Mouse (Mus musculus) heart, embryonic 13.5 days (tissue): ENCODE measurements around the gene Dot1l. TPM values are rescaled to one million over a fixed set of nuclear protein-coding genes. Genes with fewer than 3 reads are reported as not detected.
"Not testable (repeated sequence)": the region's sequence is repeated elsewhere in the genome, so short reads cannot be mapped to it uniquely, and the experiment has no call there.

Experiments used
- ATAC-seq: fragments of 200-750 bp; cut with Nextera tagmentation; 2 replicates; pipeline ENCODE4 v1.8.0; 2017; ENCODE audit warnings: moderate TSS enrichment; ENCODE audit not compliant: insufficient number of reproducible peaks, low FRiP score, low TSS enrichment; ENCODE audit errors: extremely low read depth
- H3K27ac ChIP-seq: fragments of 300-500 bp; sonication (generic); replicated peaks from 2 replicates; pipeline ENCODE4 v1.5.1; 2015; ENCODE audit warnings: moderate library complexity, mild to moderate bottlenecking, inconsistent platforms
- H3K27me3 ChIP-seq: fragments of 300-500 bp; sonication (generic); replicated peaks from 2 replicates; pipeline ENCODE4 v1.6.1; 2015; ENCODE audit warnings: mild to moderate bottlenecking, inconsistent platforms
- H3K36me3 ChIP-seq: fragments of 300-500 bp; sonication (generic); 2 replicates; pipeline ENCODE4 v1.6.1; 2015; ENCODE audit warnings: mild to moderate bottlenecking, inconsistent platforms
- H3K4me1 ChIP-seq: fragments of 300-500 bp; sonication (generic); 2 replicates; pipeline ENCODE4 v1.6.1; 2015; ENCODE audit warnings: inconsistent platforms
- H3K4me2 ChIP-seq: fragments of 300-500 bp; sonication (generic); 2 replicates; pipeline ENCODE4 v1.6.1; 2015; ENCODE audit warnings: inconsistent platforms, mild to moderate bottlenecking, moderate library complexity
- H3K4me3 ChIP-seq: fragments of 300-500 bp; sonication (generic); 2 replicates; pipeline ENCODE4 v1.5.1; 2015; ENCODE audit warnings: moderate library complexity, mild to moderate bottlenecking, inconsistent platforms
- H3K9ac ChIP-seq: fragments of 300-500 bp; sonication (generic); 2 replicates; pipeline ENCODE4 v1.6.1; 2015; ENCODE audit warnings: inconsistent platforms, mild to moderate bottlenecking, moderate library complexity
- H3K9me3 ChIP-seq: fragments of 300-500 bp; sonication (generic); 2 replicates; pipeline ENCODE4 v1.6.1; 2016; ENCODE audit warnings: inconsistent platforms
- WGBS: fragments of 180-500 bp; shearing (Covaris S2); methylation state at CpG from one replicate; pipeline ENCODE4 v1.1.7; 2015; ENCODE audit warnings: mixed read lengths; 5-methylcytosine and 5-hydroxymethylcytosine counted together
- polyA plus RNA-seq: library from polyadenylated mRNA; unstranded; fragments of >200 nt; fragmentation: Nextera tagmentation; extraction: Ambion mirVana; gene quantifications from 2 replicates; pipeline ENCODE4 v1.2.1, GENCODE M21; 2015

Dot1l gene
- polyA plus RNA-seq, 1 experiment from 2014 or later: 17.9 TPM

DNA sequence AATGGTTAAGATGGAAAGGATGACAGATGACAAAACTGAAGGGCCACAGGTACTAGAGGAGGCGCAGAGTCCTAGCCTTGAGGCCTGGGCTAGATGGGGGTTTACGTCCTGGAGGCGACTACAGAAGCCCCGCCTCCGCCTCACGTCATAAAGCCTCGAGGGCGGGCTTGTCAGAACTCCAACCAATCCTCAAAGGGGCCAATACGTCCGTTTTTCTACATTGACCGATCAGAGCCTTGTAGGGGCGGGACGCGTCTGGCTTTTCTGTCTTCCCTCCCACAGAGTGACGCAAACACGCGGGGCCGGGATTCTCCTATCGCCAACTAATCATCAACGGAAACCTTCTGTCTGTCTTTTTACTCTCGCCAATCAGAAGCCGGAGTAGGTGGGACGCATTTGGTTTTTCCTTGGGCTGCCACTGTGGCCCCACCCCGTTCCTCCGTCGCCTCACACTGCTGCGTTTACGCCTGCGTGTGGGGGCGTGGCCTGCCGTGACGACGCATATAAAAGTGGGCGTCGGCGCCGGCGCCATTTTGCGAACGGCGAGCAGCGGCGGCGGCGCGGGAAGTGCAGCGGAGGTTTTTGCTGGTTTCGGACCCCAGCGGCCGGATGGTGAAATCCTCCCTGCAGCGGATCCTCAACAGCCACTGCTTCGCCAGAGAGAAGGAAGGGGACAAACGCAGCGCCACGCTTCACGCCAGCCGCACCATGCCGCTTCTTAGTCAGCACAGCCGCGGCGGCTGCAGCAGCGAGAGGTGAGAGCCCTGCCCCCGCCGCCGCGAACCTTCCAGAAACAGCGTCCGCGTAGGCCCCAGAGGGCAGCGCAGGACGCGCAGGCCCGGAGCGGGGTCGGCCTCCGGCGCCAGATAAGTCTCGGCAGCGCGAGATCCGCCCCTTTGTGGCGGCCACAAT is 71.4 kb downstream of the Dot1l start, which contains the start of gene Oaz1:
Oaz1 (plus strand) TSS at position 506 of the 912 bp plus-strand sequence.
- peak within 1 kb of the TSS; percentile 95 for H3K9ac ChIP-seq
- H3K4me3 ChIP-seq: peak within 1 kb of the TSS; percentile 80
- peak; percentile 95 for ATAC-seq
- peaks cover 40% of the 10 kb centered on the region for H3K4me1 ChIP-seq
- H3K27ac ChIP-seq: peak within 1 kb of the TSS; percentile 93
- no peaks in the 10 kb centered on the region for H3K27me3 ChIP-seq
- no peaks in the 10 kb centered on the region for H3K9me3 ChIP-seq
- under 1% methylated on average over 74 of the region's 82 CpGs for WGBS
- peaks cover 30% of the 10 kb centered on the region for H3K36me3 ChIP-seq
- peak within 1 kb of the TSS; percentile 91 for H3K4me2 ChIP-seq

GRCm38 (mm10) chr10:80827063-80827869 is 72.3 kb downstream of the Dot1l start:
- 7% methylated on average over 27 of the region's 29 CpGs for WGBS
- peak overlapping the region; percentile 93 for H3K27ac ChIP-seq
- peaks cover under 1% of the 10 kb centered on the region; the same call in 1 of the 2 replicates for H3K27me3 ChIP-seq
- H3K4me1 ChIP-seq: peaks cover 45% of the 10 kb centered on the region
- H3K9ac ChIP-seq: peak overlapping the region; percentile 95
- peak overlapping the region; percentile 80 for H3K4me3 ChIP-seq
- peak overlapping the region; percentile 91 for H3K4me2 ChIP-seq
- peaks cover 30% of the 10 kb centered on the region for H3K36me3 ChIP-seq
- no peak for ATAC-seq
- no peaks in the 10 kb centered on the region for H3K9me3 ChIP-seq

GRCm38 (mm10) chr10:80827870-80828420 is 72.9 kb downstream of the Dot1l start:
- Histone ChIP-seq H3K9ac (peak overlapping the region; percentile 95), H3K27me3 (peaks cover 8% of the 10 kb centered on the region), H3K9me3 (no peaks in the 10 kb centered on the region), H3K36me3 (peaks cover 30% of the 10 kb centered on the region), H3K27ac (no peak overlapping the region), H3K4me3 (peak overlapping the region; percentile 80), H3K4me1 (peaks cover 45% of the 10 kb centered on the region), H3K4me2 (peak overlapping the region; percentile 91)
- ATAC-seq: no peak
- WGBS: 67% methylated on average over 10 of the region's 10 CpGs

GRCm38 (mm10) chr10:80828587-80828986 is 73.6 kb downstream of the Dot1l start:
- not testable (repeated sequence) for H3K27ac ChIP-seq, H3K9me3 ChIP-seq, ATAC-seq
- H3K4me1 ChIP-seq: peaks cover 45% of the 10 kb centered on the region
- WGBS: 82% methylated on average over 7 of the region's 9 CpGs
- peak overlapping the region; percentile 95 for H3K9ac ChIP-seq
- H3K36me3 ChIP-seq: peaks cover 30% of the 10 kb centered on the region
- H3K27me3 ChIP-seq: peaks cover 14% of the 10 kb centered on the region
- H3K4me2 ChIP-seq: peak overlapping the region; percentile 91
- peak overlapping the region; percentile 80 for H3K4me3 ChIP-seq

DNA sequence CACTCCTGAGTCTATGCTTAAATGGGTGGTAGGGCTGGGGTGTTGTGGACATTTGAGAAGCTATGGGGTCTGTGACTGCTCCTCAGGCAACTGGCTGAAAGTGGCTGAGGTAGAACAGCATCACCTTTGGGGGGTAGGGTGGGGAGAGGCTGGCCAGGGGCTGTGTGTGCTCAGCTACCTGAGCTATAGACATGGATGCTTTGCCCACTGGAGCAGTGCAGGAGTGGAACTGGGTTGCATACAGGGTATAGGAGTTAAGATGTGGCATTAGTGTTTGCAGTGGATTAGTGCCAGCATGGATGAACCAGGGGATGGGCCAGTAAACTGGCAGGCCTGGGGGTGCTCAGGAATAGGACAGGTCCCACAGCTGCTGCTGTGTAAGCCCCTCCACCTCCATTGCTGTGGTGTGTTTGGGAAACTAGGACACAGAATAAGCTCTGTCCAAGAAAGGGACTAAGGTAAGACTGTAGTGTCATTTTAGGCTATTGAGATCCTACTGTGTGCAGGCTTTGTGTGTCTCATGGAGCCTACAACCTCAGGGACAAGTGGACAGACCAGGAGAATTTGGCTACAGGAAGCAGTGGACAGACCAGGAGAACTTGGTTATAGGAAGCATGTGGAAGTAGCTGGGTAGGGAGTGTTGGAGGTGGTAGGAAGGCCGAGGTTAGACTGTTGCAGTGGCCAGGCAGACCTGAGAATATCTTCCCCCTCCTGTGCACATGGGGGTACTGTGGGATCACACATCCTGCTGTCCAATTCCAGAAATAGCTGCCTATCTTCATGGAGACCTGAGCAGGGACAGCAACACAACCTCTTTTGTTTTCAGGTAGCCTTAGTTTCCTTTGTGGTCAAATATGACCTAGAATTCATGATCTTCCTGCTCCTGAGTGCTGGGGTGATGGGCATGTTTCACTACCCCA is 74.6 kb downstream of the Dot1l start:
- H3K36me3 ChIP-seq: peaks cover 30% of the 10 kb centered on the region
- peaks cover 24% of the 10 kb centered on the region for H3K27me3 ChIP-seq
- H3K9me3 ChIP-seq: peaks cover 4% of the 10 kb centered on the region; the same call in 1 of the 2 replicates
- H3K4me1 ChIP-seq: peaks cover 45% of the 10 kb centered on the region
- peak overlapping the region; percentile 6; the same call in 1 of the 2 replicates for H3K4me3 ChIP-seq
- ATAC-seq: no peak
- peak overlapping the region; percentile 15; the same call in 1 of the 2 replicates for H3K9ac ChIP-seq
- H3K27ac ChIP-seq: no peak overlapping the region
- 50% methylated on average over 1 of the region's 1 CpGs for WGBS
- H3K4me2 ChIP-seq: peak overlapping the region; percentile 14; the same call in 1 of the 2 replicates

- 0 out of 2 replicates have a peak overlapping the region, but pooled peaks have one; percentile 2 for H3K4me3 ChIP-seq
- ATAC-seq: no peak
- H3K4me2 ChIP-seq: no peak overlapping the region
Observed at GRCm38 (mm10) chr10:80831136-80831535, 76.1 kb downstream of the Dot1l start.

GRCm38 (mm10) chr10:80832818-80833217 is 77.8 kb downstream of the Dot1l start:
- ATAC-seq: no peak
- peaks cover 5% of the 10 kb centered on the region; the same call in 1 of the 2 replicates for H3K9me3 ChIP-seq
- H3K4me2 ChIP-seq: no peak overlapping the region
- H3K4me1 ChIP-seq: peaks cover 64% of the 10 kb centered on the region
- peaks cover 56% of the 10 kb centered on the region for H3K27me3 ChIP-seq
- H3K27ac ChIP-seq: no peak overlapping the region
- no peak overlapping the region for H3K4me3 ChIP-seq
- peaks cover 29% of the 10 kb centered on the region for H3K36me3 ChIP-seq
- H3K9ac ChIP-seq: no peak overlapping the region
- WGBS: 67% methylated on average over 7 of the region's 7 CpGs

More at GRCm38 (mm10) chr10:80831136-80831535, 76.1 kb downstream of the Dot1l start:
- WGBS: 6% methylated on average over 9 of the region's 9 CpGs
- peaks cover 30% of the 10 kb centered on the region for H3K36me3 ChIP-seq
- peaks cover 39% of the 10 kb centered on the region for H3K27me3 ChIP-seq
- 0 out of 2 replicates have a peak overlapping the region, but pooled peaks have one; percentile 1 for H3K9ac ChIP-seq
- no peak overlapping the region for H3K27ac ChIP-seq
- H3K9me3 ChIP-seq: peaks cover 5% of the 10 kb centered on the region; the same call in 1 of the 2 replicates
- H3K4me1 ChIP-seq: peaks cover 52% of the 10 kb centered on the region

- peaks cover 74% of the 10 kb centered on the region for H3K27me3 ChIP-seq
- peaks cover 3% of the 10 kb centered on the region for H3K36me3 ChIP-seq
- H3K4me1 ChIP-seq: peaks cover 47% of the 10 kb centered on the region
- 0 out of 2 replicates have a peak overlapping the region, but pooled peaks have one; percentile 12 for H3K4me3 ChIP-seq
- H3K9ac ChIP-seq: no peak overlapping the region
- no peak overlapping the region for H3K27ac ChIP-seq
- 53% methylated on average over 30 of the region's 30 CpGs for WGBS
- H3K9me3 ChIP-seq: peaks cover 5% of the 10 kb centered on the region; the same call in 1 of the 2 replicates
- H3K4me2 ChIP-seq: no peak overlapping the region
- ATAC-seq: no peak
Observed at GRCm38 (mm10) chr10:80835617-80836016, 80.6 kb downstream of the Dot1l start.

DNA sequence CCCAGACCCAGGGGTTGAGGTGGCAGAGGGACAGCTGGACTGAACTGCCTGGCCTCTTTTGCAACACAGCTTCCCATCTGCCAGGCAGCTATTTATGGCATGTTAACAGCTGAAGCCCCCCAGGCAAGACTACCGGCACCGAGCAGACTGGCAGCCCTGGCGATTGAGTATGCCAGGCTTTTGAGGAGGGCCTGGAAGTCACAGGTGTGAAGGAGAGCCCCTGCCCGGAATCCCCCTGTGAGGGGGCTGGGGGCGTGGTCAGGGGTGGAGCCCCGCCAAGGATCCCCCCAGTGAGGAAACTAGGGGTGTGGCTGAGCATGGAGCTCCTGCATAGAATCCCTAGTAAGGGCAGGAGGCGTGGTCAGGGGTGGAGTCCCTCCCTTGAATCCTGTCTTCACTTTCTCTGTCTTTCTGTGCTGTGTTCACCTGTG is 82.0 kb downstream of the Dot1l start:
- Histone ChIP-seq H3K4me3 (no peak overlapping the region), H3K9me3 (peaks cover 5% of the 10 kb centered on the region; the same call in 1 of the 2 replicates), H3K4me1 (peaks cover 35% of the 10 kb centered on the region), H3K27ac (peak overlapping the region; percentile 81; the same call in 1 of the 2 replicates), H3K4me2 (no peak overlapping the region), H3K36me3 (no peaks in the 10 kb centered on the region), H3K27me3 (peaks cover 88% of the 10 kb centered on the region), H3K9ac (no peak overlapping the region)
- 41% methylated on average over 7 of the region's 7 CpGs for WGBS
- ATAC-seq: no peak

GRCm38 (mm10) chr10:80837827-80838226 is 82.8 kb downstream of the Dot1l start:
- H3K27ac ChIP-seq: peak overlapping the region; percentile 81
- 15% methylated on average over 2 of the region's 2 CpGs for WGBS

More at GRCm38 (mm10) chr10:80837827-80838226, 82.8 kb downstream of the Dot1l start:
- H3K9ac ChIP-seq: peak overlapping the region; percentile 28
- H3K4me3 ChIP-seq: no peak overlapping the region
- ATAC-seq: no peak
- H3K4me1 ChIP-seq: peaks cover 35% of the 10 kb centered on the region
- H3K27me3 ChIP-seq: peaks cover 90% of the 10 kb centered on the region
- H3K36me3 ChIP-seq: no peaks in the 10 kb centered on the region
- H3K9me3 ChIP-seq: peaks cover 5% of the 10 kb centered on the region; the same call in 1 of the 2 replicates
- H3K4me2 ChIP-seq: peak overlapping the region; percentile 22
